Mouse (Mus musculus): ENCODE results near the gene Uqcc1. TPM values are rescaled to one million over a fixed set of nuclear protein-coding genes. Genes with fewer than 3 reads are reported as not detected.
A peak's percentile ranks its signal among the peaks of the same experiment; 100 is the strongest.

The Uqcc1 gene
- total and polyA plus RNA-seq, 3 experiments = 35.3 to 55.2 (median 49.8) TPM

- TF ChIP-seq BHLHE40 (IDR thresholded peaks at IDR 0.05; ENCODE audit: low read depth, low read length) (no peak), JUN (IDR thresholded peaks at IDR 0.05; ENCODE audit: insufficient read depth, low read depth, low read length) (no peak), GABPA (IDR thresholded peaks at IDR 0.05; ENCODE audit: insufficient replicate concordance, low read depth, low read length) (no peak), TCF12 (IDR thresholded peaks at IDR 0.05; ENCODE audit: low read depth, low read length) (no peak), UBTF (IDR thresholded peaks at IDR 0.05; ENCODE audit: low read depth, low read length) (no peak), MXI1 (IDR thresholded peaks at IDR 0.05; ENCODE audit: low read depth, low read length) (no peak), ELF1 (IDR thresholded peaks at IDR 0.05; ENCODE audit: low read depth, low read length) (no peak), ZC3H11A (IDR thresholded peaks at IDR 0.05; ENCODE audit: low read depth, low read length) (no peak), MAZ (IDR thresholded peaks at IDR 0.05; ENCODE audit: low read depth, low read length) (no peak), USF2 (conservative IDR thresholded peaks at IDR 0.05; ENCODE audit: low read depth, low read length) (no peak), SIN3A (IDR thresholded peaks at IDR 0.05; ENCODE audit: low read length) (no peak), MYC (IDR thresholded peaks at IDR 0.05; ENCODE audit: low read depth, low read length) (no peak), MAX (IDR thresholded peaks at IDR 0.05; ENCODE audit: low read length) (no peak), RCOR1 (conservative IDR thresholded peaks at IDR 0.05; ENCODE audit: low read depth, low read length) (no peak), IRF4 (IDR thresholded peaks at IDR 0.05; ENCODE audit: low read depth, low read length) (no peak), CHD1 (IDR thresholded peaks at IDR 0.05; ENCODE audit: low read depth, low read length) (no peak)
- Histone ChIP-seq H3K27me3 (replicated peaks) (peaks cover 6% of the 10 kb centered on the region), H3K79me2 (replicated peaks; ENCODE audit: control insufficient read depth, extremely low read depth, insufficient read depth, poor library complexity, severe bottlenecking) (no peaks in the 10 kb centered on the region), H3K36me3 (replicated peaks in 1 of 2; ENCODE audit: control insufficient read depth in 1 of 2, insufficient read depth in 1 of 2, low read length in 1 of 2) (peaks cover 0 to 19% of the 10 kb centered on the region in 2 experiments), H3K4me3 (replicated peaks in 1 of 3; ENCODE audit: low read depth in 2 of 3, low read length in 2 of 3, poor library complexity in 1 of 3) (no peak overlapping the region), H3K4me1 (ENCODE audit: control insufficient read depth in 1 of 2, insufficient read depth in 2 of 2) (peaks cover 10 to 30% of the 10 kb centered on the region in 2 experiments; a peak in 3 of 4 replicates), H3K9ac (ENCODE audit: insufficient read depth, low read depth) (no peak overlapping the region), H3K9me3 (replicated peaks; ENCODE audit: low read length) (no peaks in the 10 kb centered on the region), H3K27ac (ENCODE audit: insufficient read depth, low read depth) (no peak overlapping the region), H3K4me2 (ENCODE audit: insufficient read depth, low read depth, poor library complexity, severe bottlenecking) (no peak overlapping the region)
- dilution Hi-C loops (cut with MboI; ENCODE audit: extremely low pct_ligation_motif_present, extremely low pct_unique_long_range_greater_than_20kb, low sequenced_read_pairs) (no loop called here), in situ Hi-C loops (cut with MboI; ENCODE audit: low pct_ligation_motif_present, low pct_unique_long_range_greater_than_20kb, low sequenced_read_pairs) (no loop called here)
- DNase-seq (ENCODE audit: extremely low read depth) = no peak
These were observed 117.5 kb downstream of the Uqcc1 start for GRCm38 (mm10) chr2:155812637-155813036.

- Histone ChIP-seq H3K27ac (ENCODE audit: insufficient read depth, low read depth) (no peak overlapping the region), H3K9ac (ENCODE audit: insufficient read depth, low read depth) (no peak overlapping the region), H3K79me2 (replicated peaks; ENCODE audit: control insufficient read depth, extremely low read depth, insufficient read depth, poor library complexity, severe bottlenecking) (no peaks in the 10 kb centered on the region), H3K4me2 (ENCODE audit: insufficient read depth, low read depth, poor library complexity, severe bottlenecking) (no peak overlapping the region), H3K36me3 (replicated peaks in 1 of 2; ENCODE audit: control insufficient read depth in 1 of 2, insufficient read depth in 1 of 2, low read length in 1 of 2) (peaks cover 0 to 13% of the 10 kb centered on the region in 2 experiments), H3K27me3 (replicated peaks) (peaks cover 10% of the 10 kb centered on the region), H3K4me3 (replicated peaks in 1 of 3; ENCODE audit: low read depth in 2 of 3, low read length in 2 of 3, poor library complexity in 1 of 3) (no peak overlapping the region), H3K4me1 (ENCODE audit: control insufficient read depth in 1 of 2, insufficient read depth in 2 of 2) (peaks cover 5 to 22% of the 10 kb centered on the region in 2 experiments; a peak in 3 of 4 replicates), H3K9me3 (replicated peaks; ENCODE audit: low read length) (no peaks in the 10 kb centered on the region)
- in situ Hi-C loops (cut with MboI; ENCODE audit: low pct_ligation_motif_present, low pct_unique_long_range_greater_than_20kb, low sequenced_read_pairs) (no loop called here), dilution Hi-C loops (cut with MboI; ENCODE audit: extremely low pct_ligation_motif_present, extremely low pct_unique_long_range_greater_than_20kb, low sequenced_read_pairs) (no loop called here)
- DNase-seq (ENCODE audit: extremely low read depth) = peak; percentile 82
- 0 out of 2 replicates have a peak, but pooled peaks have one; percentile 43 for TF ChIP-seq MYC (IDR thresholded peaks at IDR 0.05; ENCODE audit: low read depth, low read length)
- peak; percentile 90 to 98 for TF ChIP-seq CTCF (conservative IDR thresholded peaks at IDR 0.05 in 1 of 2, IDR thresholded peaks at IDR 0.05 in 1 of 2; ENCODE audit: low read depth in 2 of 2, low read length in 2 of 2)
- TF ChIP-seq NELFE (IDR thresholded peaks at IDR 0.05; ENCODE audit: low read depth, low read length) = no peak
- TF ChIP-seq RAD21 (IDR thresholded peaks at IDR 0.05; ENCODE audit: low read depth, low read length) = peak; percentile 82
- TF ChIP-seq USF1 (IDR thresholded peaks at IDR 0.05; ENCODE audit: low read depth, low read length) = no peak
- TF ChIP-seq USF2 (conservative IDR thresholded peaks at IDR 0.05; ENCODE audit: low read depth, low read length) = no peak
- peak; percentile 68 for TF ChIP-seq NRF1 (IDR thresholded peaks at IDR 0.05; ENCODE audit: low read depth, low read length)
- peak; percentile 69 for TF ChIP-seq SMC3 (IDR thresholded peaks at IDR 0.05; ENCODE audit: low read depth, low read length)
- 0 out of 2 replicates have a peak, but pooled peaks have one; percentile 10 for TF ChIP-seq BHLHE40 (IDR thresholded peaks at IDR 0.05; ENCODE audit: low read depth, low read length)
These were observed 118.2 kb downstream of the Uqcc1 start for GRCm38 (mm10) chr2:155811821-155812396.

Measured in CH12.LX (cell line).